Comparison of ENCODE assay signal across 6 mouse cellular contexts in genomic region chr6:76130201-76130600, GRCm38 (mm10).
DNase-seq lines count a peak whose midpoint lies in the region; ATAC-seq and TF ChIP-seq lines count a peak whose summit lies in the region.
"Not testable (repeated sequence)": the region's sequence is repeated elsewhere in the genome, so short reads cannot be mapped to it uniquely, and the experiment has no call there.

No protein-coding gene starts in this region.

- 73% methylated on average over 4 of the region's 4 CpGs for WGBS in heart, adult 2 months
- WGBS in lung, embryonic 14.5 days: 74% methylated on average over 4 of the region's 4 CpGs

- not testable (repeated sequence) for H3K36me3 ChIP-seq in heart, adult 2 months (ENCODE audit: control insufficient read depth, insufficient read depth, low read length); lung, embryonic 14.5 days (ENCODE audit: insufficient read depth)

- H3K79me2 ChIP-seq in heart, adult 2 months (replicated peaks; ENCODE audit: control insufficient read depth, insufficient read depth, low read length): not testable (repeated sequence)

- not testable (repeated sequence) for TF ChIP-seq EP300 in heart, adult 2 months (IDR thresholded peaks at IDR 0.05; ENCODE audit: insufficient read depth, low read depth, low read length)

- not testable (repeated sequence) for H3K4me1 ChIP-seq in heart, adult 2 months (ENCODE audit: control insufficient read depth, insufficient read depth, low read length); lung, embryonic 14.5 days (ENCODE audit: insufficient read depth)

- H3K9ac ChIP-seq in heart, adult 2 months (ENCODE audit: low read depth, low read length); lung, embryonic 14.5 days: not testable (repeated sequence)

- not testable (repeated sequence) for ATAC-seq in lung, embryonic 14.5 days (ENCODE audit: insufficient read depth)

- H3K4me2 ChIP-seq in lung, embryonic 14.5 days: not testable (repeated sequence)

- TF ChIP-seq POLR2A in heart, adult 2 months (IDR thresholded peaks at IDR 0.05; ENCODE audit: insufficient read depth, low read depth, low read length): not testable (repeated sequence)

- not testable (repeated sequence) for H3K27ac ChIP-seq in heart, adult 2 months; lung, embryonic 14.5 days (ENCODE audit: low read depth)

- 0 out of 2 replicates have a peak, but pooled peaks have one; percentile 4 for TF ChIP-seq CTCF in heart, adult 2 months (IDR thresholded peaks at IDR 0.05)
- TF ChIP-seq CTCF in lung, embryonic 14.5 days (IDR thresholded peaks at IDR 0.05; ENCODE audit: low read depth): peak; percentile 36

- not testable (repeated sequence) for H3K4me3 ChIP-seq in heart, adult 2 months; lung, embryonic 14.5 days (ENCODE audit: low read depth, low read length)

- peak; percentile 23 for DNase-seq in ES-CJ7 (ENCODE audit: low read depth, low spot score)
- peak; percentile 14 for DNase-seq in R1 (ENCODE audit: low read depth, low spot score)
- DNase-seq in embryo, embryonic 11 days: peak; percentile 2
- DNase-seq in heart, adult 2 months; lung, embryonic 14.5 days: not testable (repeated sequence)
- peak; percentile 1 to 2 for DNase-seq in kidney, postnatal 4 days

- H3K9me3 ChIP-seq in lung, embryonic 14.5 days (ENCODE audit: low read depth, low read length): not testable (repeated sequence)

- not testable (repeated sequence) for H3K27me3 ChIP-seq in heart, adult 2 months (ENCODE audit: control insufficient read depth, insufficient read depth, low read length); lung, embryonic 14.5 days (ENCODE audit: insufficient read depth, low read length)

- intact Hi-C loops in heart, adult 2 months (cut with DNase I): not testable (repeated sequence)
